Mouse (Mus musculus) myocyte (in vitro differentiated cells): ENCODE measurements around the gene Rpl31.

ENCODE experiments used
- CEBPB ChIP-seq: IDR thresholded peaks from 2 replicates; pipeline ENCODE4 v1.6.1; 2011; ENCODE audit warnings: mild to moderate bottlenecking, moderate library complexity; ENCODE audit not compliant: poor library complexity, insufficient read depth, severe bottlenecking
- MAX ChIP-seq: IDR thresholded peaks from one replicate; pipeline ENCODE4 v1.6.1; 2011; ENCODE audit warnings: low read depth, mild to moderate bottlenecking, control low read depth
- MYOD1 ChIP-seq, 3 experiments: IDR thresholded peaks; one replicate each; pipeline ENCODE4 v1.6.1; 2011; ENCODE audit warnings: control low read depth in 2 of 3, low read depth in 2 of 3, mild to moderate bottlenecking in 2 of 3, moderate library complexity in 1 of 3; ENCODE audit not compliant: insufficient read length in 2 of 3, control insufficient read depth in 1 of 3
- MYOG ChIP-seq, 3 experiments: IDR thresholded peaks; one replicate each; pipeline ENCODE4 v1.6.1; 2011; ENCODE audit warnings: control low read depth in 2 of 3, low read depth in 2 of 3, mild to moderate bottlenecking in 2 of 3; ENCODE audit not compliant: insufficient read length in 2 of 3, control insufficient read depth in 1 of 3, insufficient read depth in 1 of 3
- POLR2A ChIP-seq: IDR thresholded peaks from one replicate; pipeline ENCODE4 v1.6.1; 2011; ENCODE audit warnings: low read depth, mild to moderate bottlenecking, control low read depth, moderate library complexity; ENCODE audit not compliant: insufficient read length
- POLR2AphosphoS2 ChIP-seq: IDR thresholded peaks from one replicate; pipeline ENCODE4 v1.6.1; 2011; ENCODE audit warnings: low read depth, control low read depth; ENCODE audit not compliant: insufficient read length
- TCF12 ChIP-seq: IDR thresholded peaks from one replicate; pipeline ENCODE4 v1.6.1; 2011; ENCODE audit warnings: mild to moderate bottlenecking, control low read depth; ENCODE audit not compliant: poor library complexity, insufficient read depth, severe bottlenecking
- USF1 ChIP-seq: IDR thresholded peaks from one replicate; pipeline ENCODE4 v1.6.1; 2011; ENCODE audit warnings: low read depth, mild to moderate bottlenecking, control low read depth, moderate library complexity

DNA sequence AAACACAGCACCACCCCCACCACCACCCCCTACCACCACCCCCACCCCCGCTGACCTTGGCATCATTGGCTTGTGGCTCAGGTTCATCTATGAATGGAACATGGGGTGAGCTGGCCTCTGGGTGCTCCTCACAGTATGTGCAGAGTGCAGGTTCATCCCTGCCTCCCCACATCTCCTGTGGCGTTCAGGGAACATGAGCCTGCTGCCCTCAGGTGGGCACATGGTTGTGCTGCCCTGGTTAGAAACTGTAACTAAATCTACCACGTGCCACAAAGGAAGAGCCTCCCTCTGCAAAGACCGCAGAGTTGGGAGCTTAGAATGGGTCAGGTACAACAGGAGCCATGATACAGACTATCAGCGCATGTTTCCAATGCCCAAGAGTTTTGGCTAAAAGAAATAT, 24.4 kb upstream of the Rpl31 start:
- TF ChIP-seq POLR2A (no peak), POLR2AphosphoS2 (no peak), USF1 (no peak), MAX (no peak), MYOG (IDR thresholded peaks at IDR 0.05; ENCODE audit: control insufficient read depth in 1 of 3, insufficient read depth in 1 of 3, insufficient read length in 2 of 3, low read depth in 2 of 3) (no peak), TCF12 (no peak), MYOD1 (IDR thresholded peaks at IDR 0.05; ENCODE audit: control insufficient read depth in 1 of 3, insufficient read length in 2 of 3, low read depth in 2 of 3) (no peak), CEBPB (no peak)
